Mouse (Mus musculus): ENCODE results near the gene Scfd1. TPM values are rescaled to one million over a fixed set of nuclear protein-coding genes. Genes with fewer than 3 reads are reported as not detected.

Scfd1 gene
- polyA plus RNA-seq, 1 experiment from 2014 or later: 37.6 TPM

DNA sequence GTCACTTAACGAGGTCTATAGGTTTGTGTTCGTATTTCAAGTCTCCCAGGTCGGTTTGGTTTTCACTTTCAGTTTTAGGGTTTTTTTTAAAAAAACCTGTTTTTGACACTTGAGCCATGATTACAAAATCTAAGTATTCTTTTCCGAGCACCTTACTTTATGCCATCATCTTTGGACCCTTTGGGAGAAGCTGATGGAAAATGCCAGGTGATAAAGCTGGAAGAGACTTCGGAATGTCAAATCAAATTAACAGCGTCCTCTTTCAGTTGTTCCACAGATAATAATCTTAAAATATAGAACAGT is 529 bp downstream of the Scfd1 start:
- ATAC-seq (ENCODE audit: low read depth): no peak
- H3K9ac ChIP-seq (ENCODE audit: low read depth, low read length): peak overlapping the region; percentile 83
- peak overlapping the region; percentile 78 for H3K27ac ChIP-seq (ENCODE audit: low read length)
- no peaks in the 10 kb centered on the region for H3K9me3 ChIP-seq (replicated peaks; ENCODE audit: control insufficient read depth, low read length)
- H3K4me3 ChIP-seq (ENCODE audit: low read depth, low read length): peak overlapping the region; percentile 73
- H3K4me2 ChIP-seq (ENCODE audit: low read depth, low read length): peak overlapping the region; percentile 61
- H3K36me3 ChIP-seq (ENCODE audit: control insufficient read depth, insufficient read depth): peaks cover 9% of the 10 kb centered on the region
- peaks cover 3% of the 10 kb centered on the region; the same call in 1 of the 2 replicates for H3K4me1 ChIP-seq (ENCODE audit: control insufficient read depth, low read depth, low read length)
- 10% methylated on average over 6 of the region's 6 CpGs for WGBS (ENCODE audit: insufficient replicate concordance)
- H3K27me3 ChIP-seq (ENCODE audit: control insufficient read depth, insufficient read depth, low read depth, low read length): no peaks in the 10 kb centered on the region

DNA sequence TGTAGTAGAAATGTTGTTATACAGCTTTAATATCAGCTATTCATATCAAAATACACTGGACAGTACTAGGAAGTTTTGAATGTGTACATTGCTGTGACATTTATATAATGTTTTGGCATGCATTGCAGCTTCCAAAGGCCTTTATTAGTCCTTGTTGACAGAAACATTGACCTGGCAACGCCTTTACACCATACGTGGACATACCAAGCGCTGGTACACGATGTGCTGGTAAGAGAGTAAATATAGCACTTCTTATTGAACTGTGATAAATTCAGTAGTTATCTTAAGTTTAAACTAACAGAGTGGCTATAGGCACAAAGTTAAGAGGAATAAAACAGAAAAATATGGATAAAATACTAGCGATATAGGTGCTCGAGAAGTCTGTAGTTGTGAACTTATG is 22.6 kb downstream of the Scfd1 start:
- no peaks in the 10 kb centered on the region for H3K27me3 ChIP-seq (ENCODE audit: control insufficient read depth, insufficient read depth, low read depth, low read length)
- H3K36me3 ChIP-seq (ENCODE audit: control insufficient read depth, insufficient read depth): peaks cover 23% of the 10 kb centered on the region
- no peak overlapping the region for H3K9ac ChIP-seq (ENCODE audit: low read depth, low read length)
- H3K4me1 ChIP-seq (ENCODE audit: control insufficient read depth, low read depth, low read length): no peaks in the 10 kb centered on the region
- H3K9me3 ChIP-seq (replicated peaks; ENCODE audit: control insufficient read depth, low read length): no peaks in the 10 kb centered on the region
- no peak for ATAC-seq (ENCODE audit: low read depth)
- H3K27ac ChIP-seq (ENCODE audit: low read length): no peak overlapping the region
- no peak overlapping the region for H3K4me2 ChIP-seq (ENCODE audit: low read depth, low read length)
- 87% methylated on average over 6 of the region's 6 CpGs for whole genome bisulfite sequencing (ENCODE audit: insufficient replicate concordance)
- H3K4me3 ChIP-seq (ENCODE audit: low read depth, low read length): no peak overlapping the region

DNA sequence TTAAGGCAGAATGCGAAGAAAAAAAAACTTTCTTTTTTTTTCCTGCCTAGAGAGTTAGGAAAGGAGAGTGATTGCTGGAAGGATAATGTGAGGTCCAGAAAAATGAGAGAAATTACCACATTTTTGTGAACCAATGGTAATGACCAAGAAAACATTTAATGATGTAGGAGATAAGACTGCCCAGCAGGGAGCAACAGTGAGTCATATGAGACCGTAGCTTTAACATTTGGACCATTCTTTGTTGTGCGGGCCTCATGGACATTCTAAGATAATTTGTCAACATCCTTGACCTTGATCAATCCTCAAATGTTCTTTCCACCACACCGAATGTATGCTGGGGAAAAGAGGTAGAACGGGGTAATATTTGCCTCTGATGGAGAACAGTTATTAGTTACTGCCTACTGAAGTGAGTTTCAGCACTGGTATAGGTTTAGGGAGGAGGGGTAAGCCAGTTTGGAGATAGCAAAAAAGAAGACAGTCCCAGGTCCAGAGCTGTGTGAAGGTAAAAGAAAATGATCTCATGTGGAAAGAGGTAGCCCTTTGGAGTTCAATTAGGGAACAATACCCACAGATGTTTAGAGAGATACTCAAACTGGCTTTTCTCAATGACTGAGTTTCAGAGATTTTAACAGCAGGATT is 24.9 kb downstream of the Scfd1 start:
- H3K27me3 ChIP-seq (ENCODE audit: control insufficient read depth, insufficient read depth, low read depth, low read length): no peaks in the 10 kb centered on the region
- no peak for ATAC-seq (ENCODE audit: low read depth)
- WGBS (ENCODE audit: insufficient replicate concordance): 72% methylated on average over 5 of the region's 5 CpGs
- no peaks in the 10 kb centered on the region for H3K9me3 ChIP-seq (replicated peaks; ENCODE audit: control insufficient read depth, low read length)
- peaks cover 17% of the 10 kb centered on the region for H3K36me3 ChIP-seq (ENCODE audit: control insufficient read depth, insufficient read depth)
- no peak overlapping the region for H3K4me3 ChIP-seq (ENCODE audit: low read depth, low read length)
- no peak overlapping the region for H3K9ac ChIP-seq (ENCODE audit: low read depth, low read length)
- H3K27ac ChIP-seq (ENCODE audit: low read length): no peak overlapping the region
- H3K4me2 ChIP-seq (ENCODE audit: low read depth, low read length): no peak overlapping the region
- H3K4me1 ChIP-seq (ENCODE audit: control insufficient read depth, low read depth, low read length): no peaks in the 10 kb centered on the region

DNA sequence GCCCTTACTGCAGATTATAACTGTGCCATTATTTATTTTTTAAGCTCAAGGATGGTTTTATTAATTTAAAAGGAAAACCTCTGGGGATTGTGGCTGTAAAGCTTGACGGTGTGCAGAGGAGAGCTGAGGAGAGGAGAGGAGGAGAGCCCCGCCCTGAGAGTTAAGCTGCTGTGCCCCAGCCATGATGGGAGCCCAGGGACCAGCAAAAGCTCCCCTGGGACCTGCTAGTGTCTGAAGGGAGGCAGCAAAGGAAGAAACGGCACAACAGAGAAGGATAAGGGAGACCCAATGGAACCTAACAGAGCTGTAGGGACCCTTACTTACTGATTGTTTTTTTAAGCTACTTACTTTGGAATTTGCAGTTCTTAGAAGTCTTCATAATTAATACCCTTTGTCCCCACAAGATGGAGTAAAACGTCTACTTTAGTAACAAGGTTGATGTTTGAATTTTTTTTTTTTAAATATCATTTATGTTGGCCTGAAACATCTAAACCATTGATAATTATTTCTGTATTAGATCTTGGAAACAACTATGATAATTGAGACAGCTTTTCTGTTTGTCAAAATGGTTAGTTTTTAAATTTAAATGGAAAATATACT is 26.8 kb downstream of the Scfd1 start:
- no peak for ATAC-seq (ENCODE audit: low read depth)
- WGBS (ENCODE audit: insufficient replicate concordance): 63% methylated on average over 4 of the region's 4 CpGs
- Histone ChIP-seq H3K4me1 (ENCODE audit: control insufficient read depth, low read depth, low read length) (no peaks in the 10 kb centered on the region), H3K27ac (ENCODE audit: low read length) (no peak overlapping the region), H3K27me3 (ENCODE audit: control insufficient read depth, insufficient read depth, low read depth, low read length) (no peaks in the 10 kb centered on the region), H3K4me3 (ENCODE audit: low read depth, low read length) (no peak overlapping the region), H3K9ac (ENCODE audit: low read depth, low read length) (no peak overlapping the region), H3K4me2 (ENCODE audit: low read depth, low read length) (no peak overlapping the region), H3K36me3 (ENCODE audit: control insufficient read depth, insufficient read depth) (peaks cover 14% of the 10 kb centered on the region), H3K9me3 (replicated peaks; ENCODE audit: control insufficient read depth, low read length) (no peaks in the 10 kb centered on the region)

DNA sequence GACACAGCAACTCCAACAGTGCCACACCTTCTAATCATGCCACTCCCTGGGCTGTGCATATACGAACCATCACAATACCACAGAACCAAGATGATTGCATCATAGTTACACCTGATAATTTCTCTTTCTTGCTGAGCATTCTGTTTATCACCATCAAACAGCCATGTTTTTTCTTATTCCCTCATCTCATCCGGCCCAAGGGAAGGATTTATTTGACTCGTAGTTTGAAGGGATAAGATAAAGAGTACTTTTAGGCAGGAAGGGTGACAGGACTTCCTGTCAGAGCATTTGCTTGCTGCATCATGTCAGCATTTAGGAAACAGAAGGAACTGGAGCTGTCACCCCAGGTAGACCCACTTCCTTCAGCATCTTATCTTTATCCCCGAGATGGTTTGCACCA is 34.1 kb downstream of the Scfd1 start:
- ATAC-seq (ENCODE audit: low read depth): no peak
- 24% methylated on average over 4 of the region's 4 CpGs for WGBS (ENCODE audit: insufficient replicate concordance)
- H3K36me3 ChIP-seq (ENCODE audit: control insufficient read depth, insufficient read depth): peaks cover 10% of the 10 kb centered on the region

DNA sequence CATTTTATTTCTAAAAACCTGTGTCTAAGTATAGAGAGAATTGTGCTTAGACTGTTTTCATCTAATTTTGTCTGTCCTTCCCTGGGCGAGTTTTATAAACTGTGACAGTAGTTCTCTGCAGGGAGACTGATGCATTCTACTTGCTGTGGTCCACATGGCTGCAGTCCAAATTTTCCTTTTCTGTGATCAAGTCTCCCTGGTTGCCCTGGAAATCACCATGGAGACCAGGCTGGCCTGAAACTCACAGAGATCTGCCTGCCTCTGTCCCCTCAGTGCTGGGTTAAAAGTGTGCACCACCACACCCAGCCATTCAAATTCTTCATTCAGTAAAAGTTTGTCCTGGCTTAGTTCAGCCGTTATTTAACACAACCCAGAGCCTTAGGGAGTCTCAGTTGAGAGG is 60.2 kb downstream of the Scfd1 start:
- no peak overlapping the region for H3K27ac ChIP-seq (ENCODE audit: low read length)
- H3K36me3 ChIP-seq (ENCODE audit: control insufficient read depth, insufficient read depth): peaks cover 7% of the 10 kb centered on the region
- H3K4me2 ChIP-seq (ENCODE audit: low read depth, low read length): no peak overlapping the region
- H3K9me3 ChIP-seq (replicated peaks; ENCODE audit: control insufficient read depth, low read length): no peaks in the 10 kb centered on the region
- no peaks in the 10 kb centered on the region for H3K4me1 ChIP-seq (ENCODE audit: control insufficient read depth, low read depth, low read length)
- H3K27me3 ChIP-seq (ENCODE audit: control insufficient read depth, insufficient read depth, low read depth, low read length): no peaks in the 10 kb centered on the region
- H3K4me3 ChIP-seq (ENCODE audit: low read depth, low read length): no peak overlapping the region
- 66% methylated on average over 2 of the region's 2 CpGs for WGBS (ENCODE audit: insufficient replicate concordance)
- H3K9ac ChIP-seq (ENCODE audit: low read depth, low read length): no peak overlapping the region
- ATAC-seq (ENCODE audit: low read depth): no peak

More for the DNA sequence above, 34.1 kb downstream of the Scfd1 start:
- no peaks in the 10 kb centered on the region; the same call in 1 of the 2 replicates for H3K4me1 ChIP-seq (ENCODE audit: control insufficient read depth, low read depth, low read length)
- no peak overlapping the region for H3K4me2 ChIP-seq (ENCODE audit: low read depth, low read length)
- H3K9ac ChIP-seq (ENCODE audit: low read depth, low read length): no peak overlapping the region
- H3K4me3 ChIP-seq (ENCODE audit: low read depth, low read length): no peak overlapping the region
- no peaks in the 10 kb centered on the region for H3K9me3 ChIP-seq (replicated peaks; ENCODE audit: control insufficient read depth, low read length)
- no peaks in the 10 kb centered on the region for H3K27me3 ChIP-seq (ENCODE audit: control insufficient read depth, insufficient read depth, low read depth, low read length)
- H3K27ac ChIP-seq (ENCODE audit: low read length): no peak overlapping the region

DNA sequence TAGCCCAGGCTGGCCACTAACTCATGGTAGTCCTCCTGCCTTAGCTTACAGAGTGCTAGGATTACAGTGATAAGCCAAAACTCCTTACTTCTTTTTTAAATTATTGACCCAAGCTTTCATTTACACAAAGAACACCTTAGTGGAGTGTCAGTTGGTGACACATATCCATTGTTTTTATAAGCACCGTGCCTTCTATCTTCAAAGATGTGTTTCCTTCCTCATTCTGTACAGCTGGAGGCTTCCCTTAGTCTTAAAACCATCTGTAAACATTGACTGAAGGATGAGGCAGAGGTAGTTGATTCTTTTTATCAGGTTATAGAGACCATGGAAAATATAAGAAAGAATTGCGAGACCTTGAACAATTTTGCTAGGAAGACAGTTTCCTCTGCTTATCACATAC is 61.0 kb downstream of the Scfd1 start:
- H3K36me3 ChIP-seq (ENCODE audit: control insufficient read depth, insufficient read depth): peaks cover 7% of the 10 kb centered on the region; the same call in 1 of the 2 replicates

DNA sequence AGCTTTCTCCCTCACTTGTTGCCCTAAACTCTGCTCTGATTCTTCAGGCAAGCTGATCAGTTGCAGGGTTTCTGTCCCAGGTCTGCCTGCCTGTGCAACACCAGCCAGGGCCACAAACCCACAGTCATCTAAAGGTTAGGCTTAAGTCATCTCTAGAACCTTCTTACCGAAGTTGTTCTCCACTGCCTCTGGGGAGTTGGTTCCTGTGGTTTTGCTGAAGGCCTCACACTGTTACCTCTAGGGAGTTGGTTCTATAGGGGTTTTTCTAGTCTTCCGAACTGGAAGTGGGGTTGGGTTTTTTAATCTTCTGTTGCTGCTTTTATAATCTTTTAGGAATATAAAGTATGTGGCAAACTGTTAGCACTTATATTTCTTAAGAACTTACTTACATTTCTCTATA is 72.0 kb downstream of the Scfd1 start:
- Histone ChIP-seq H3K36me3 (ENCODE audit: control insufficient read depth, insufficient read depth) (peaks cover 9% of the 10 kb centered on the region), H3K4me3 (ENCODE audit: low read depth, low read length) (no peak overlapping the region), H3K27ac (ENCODE audit: low read length) (no peak overlapping the region), H3K9ac (ENCODE audit: low read depth, low read length) (no peak overlapping the region), H3K9me3 (replicated peaks; ENCODE audit: control insufficient read depth, low read length) (no peaks in the 10 kb centered on the region), H3K4me2 (ENCODE audit: low read depth, low read length) (no peak overlapping the region), H3K27me3 (ENCODE audit: control insufficient read depth, insufficient read depth, low read depth, low read length) (no peaks in the 10 kb centered on the region), H3K4me1 (ENCODE audit: control insufficient read depth, low read depth, low read length) (no peaks in the 10 kb centered on the region)
- 75% methylated on average over 2 of the region's 2 CpGs for WGBS (ENCODE audit: insufficient replicate concordance)
- no peak for ATAC-seq (ENCODE audit: low read depth)

More for the DNA sequence above, 61.0 kb downstream of the Scfd1 start:
- H3K4me2 ChIP-seq (ENCODE audit: low read depth, low read length): no peak overlapping the region
- 55% methylated on average over 2 of the region's 2 CpGs for WGBS (ENCODE audit: insufficient replicate concordance)
- H3K9ac ChIP-seq (ENCODE audit: low read depth, low read length): no peak overlapping the region
- H3K4me3 ChIP-seq (ENCODE audit: low read depth, low read length): no peak overlapping the region
- H3K27me3 ChIP-seq (ENCODE audit: control insufficient read depth, insufficient read depth, low read depth, low read length): no peaks in the 10 kb centered on the region
- no peak overlapping the region for H3K27ac ChIP-seq (ENCODE audit: low read length)
- no peak for ATAC-seq (ENCODE audit: low read depth)
- H3K4me1 ChIP-seq (ENCODE audit: control insufficient read depth, low read depth, low read length): no peaks in the 10 kb centered on the region
- H3K9me3 ChIP-seq (replicated peaks; ENCODE audit: control insufficient read depth, low read length): no peaks in the 10 kb centered on the region

DNA sequence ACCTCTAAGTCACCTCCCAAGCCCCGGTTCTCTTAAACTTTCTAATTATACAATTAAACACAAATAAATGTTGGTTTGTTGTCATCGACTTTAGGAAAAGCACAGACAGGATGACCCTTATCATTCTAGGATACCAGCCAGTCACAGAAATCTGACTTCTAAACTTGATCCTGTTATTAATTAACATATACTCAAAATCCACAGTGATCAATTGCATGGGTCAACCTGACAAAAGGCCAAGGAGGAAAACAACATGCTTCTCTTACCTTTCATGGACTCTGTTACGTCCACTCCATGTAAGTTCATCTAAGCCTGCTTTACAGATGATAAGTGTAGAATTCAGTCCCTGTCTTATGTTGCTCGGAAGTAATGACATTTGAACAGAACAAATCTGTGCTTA is 93.6 kb downstream of the Scfd1 start:
- Histone ChIP-seq H3K4me2 (ENCODE audit: low read depth, low read length) (no peak overlapping the region), H3K27ac (ENCODE audit: low read length) (no peak overlapping the region), H3K36me3 (ENCODE audit: control insufficient read depth, insufficient read depth) (no peaks in the 10 kb centered on the region), H3K27me3 (ENCODE audit: control insufficient read depth, insufficient read depth, low read depth, low read length) (no peaks in the 10 kb centered on the region), H3K9ac (ENCODE audit: low read depth, low read length) (no peak overlapping the region), H3K4me1 (ENCODE audit: control insufficient read depth, low read depth, low read length) (no peaks in the 10 kb centered on the region), H3K9me3 (replicated peaks; ENCODE audit: control insufficient read depth, low read length) (no peaks in the 10 kb centered on the region), H3K4me3 (ENCODE audit: low read depth, low read length) (no peak overlapping the region)
- WGBS (ENCODE audit: insufficient replicate concordance): 74% methylated on average over 4 of the region's 4 CpGs
- no peak for ATAC-seq (ENCODE audit: low read depth)
